Mouse (Mus musculus): ENCODE results near the gene Chchd1. TPM values are rescaled to one million over a fixed set of nuclear protein-coding genes. Genes with fewer than 3 reads are reported as not detected.

Chchd1 gene
- polyA plus RNA-seq, 1 experiment from 2014 or later = 209 TPM

GRCm38 (mm10) chr14:20750503-20750902, 47.7 kb downstream of the Chchd1 start:
- no peak overlapping the region for H3K27ac ChIP-seq
- peaks cover 35% of the 10 kb centered on the region for H3K36me3 ChIP-seq
- no peak overlapping the region for H3K4me2 ChIP-seq (replicated peaks)
- H3K4me1 ChIP-seq (replicated peaks) = no peaks in the 10 kb centered on the region
- WGBS = 95% methylated on average over 5 of the region's 5 CpGs
- no peaks in the 10 kb centered on the region for H3K27me3 ChIP-seq
- no peak overlapping the region for H3K4me3 ChIP-seq (replicated peaks)
- ATAC-seq = no peak
- H3K9me3 ChIP-seq = no peaks in the 10 kb centered on the region
- H3K9ac ChIP-seq (replicated peaks) = no peak overlapping the region

GRCm38 (mm10) chr14:20753792-20754191, 51.0 kb downstream of the Chchd1 start:
- H3K4me3 ChIP-seq (replicated peaks) = no peak overlapping the region
- 91% methylated on average over 3 of the region's 3 CpGs for WGBS
- H3K4me2 ChIP-seq (replicated peaks) = no peak overlapping the region
- H3K9ac ChIP-seq (replicated peaks) = no peak overlapping the region
- H3K36me3 ChIP-seq = peaks cover 54% of the 10 kb centered on the region
- no peaks in the 10 kb centered on the region for H3K27me3 ChIP-seq
- H3K27ac ChIP-seq = no peak overlapping the region
- H3K4me1 ChIP-seq (replicated peaks) = no peaks in the 10 kb centered on the region
- no peaks in the 10 kb centered on the region for H3K9me3 ChIP-seq
- no peak for ATAC-seq

Small RNA genes lying within 50 kb of the gene (microRNA-seq; reads per million reads assigned to microRNA genes)
- 0.82 reads per million for gene Mir6946

Other genes with a start within 250 kb of the Chchd1 start
- 7.8 and 8.5 TPM in 2 replicates for gene Anxa7, start 222.9 kb upstream of the Chchd1 start, polyA plus RNA-seq (2015; fragmentation: Nextera tagmentation; extraction: Ambion mirVana)
- 0.81 and 0.86 TPM in 2 replicates for gene Mss51, start 206.1 kb upstream of the Chchd1 start, polyA plus RNA-seq (2015; fragmentation: Nextera tagmentation; extraction: Ambion mirVana)
- 80.9 and 83.4 TPM in 2 replicates for gene Ppp3cb, start 156.4 kb upstream of the Chchd1 start, polyA plus RNA-seq (2015; fragmentation: Nextera tagmentation; extraction: Ambion mirVana)
- gene Usp54, start 61.9 kb upstream of the Chchd1 start, polyA plus RNA-seq (2015; fragmentation: Nextera tagmentation; extraction: Ambion mirVana) = 12.5 and 13.1 TPM in 2 replicates
- gene Myoz1, start 46.5 kb upstream of the Chchd1 start, polyA plus RNA-seq (2015; fragmentation: Nextera tagmentation; extraction: Ambion mirVana) = not detected in 2 replicates
- 0.15 and 0.27 TPM in 2 replicates for gene Synpo2l, start 34.7 kb upstream of the Chchd1 start, polyA plus RNA-seq (2015; fragmentation: Nextera tagmentation; extraction: Ambion mirVana)
- gene Sec24c, start 28.7 kb upstream of the Chchd1 start, polyA plus RNA-seq (2015; fragmentation: Nextera tagmentation; extraction: Ambion mirVana) = 88.4 and 96.7 TPM in 2 replicates
- gene Fut11, start 8.0 kb upstream of the Chchd1 start, polyA plus RNA-seq (2015; fragmentation: Nextera tagmentation; extraction: Ambion mirVana) = 22.7 and 26.0 TPM in 2 replicates
- gene Zswim8, start 4.5 kb downstream of the Chchd1 start, polyA plus RNA-seq (2015; fragmentation: Nextera tagmentation; extraction: Ambion mirVana) = 46.5 and 57.7 TPM in 2 replicates
- gene Ndst2, start 31.6 kb downstream of the Chchd1 start, polyA plus RNA-seq (2015; fragmentation: Nextera tagmentation; extraction: Ambion mirVana) = 16.8 and 19.7 TPM in 2 replicates
- 84.2 and 86.8 TPM in 2 replicates for gene Camk2g, start 91.1 kb downstream of the Chchd1 start, polyA plus RNA-seq (2015; fragmentation: Nextera tagmentation; extraction: Ambion mirVana)
- 0.19 and 0.34 TPM in 2 replicates for gene Plau, start 133.7 kb downstream of the Chchd1 start, polyA plus RNA-seq (2015; fragmentation: Nextera tagmentation; extraction: Ambion mirVana)
- gene Vcl, start 226.4 kb downstream of the Chchd1 start, polyA plus RNA-seq (2015; fragmentation: Nextera tagmentation; extraction: Ambion mirVana) = 9.7 and 11.2 TPM in 2 replicates

All from midbrain, embryonic 13.5 days (tissue).